ENCODE assay signal across 23 mouse cellular contexts in genomic region chr14:31773518-31773917, GRCm38 (mm10). TPM values are rescaled to one million over a fixed set of nuclear protein-coding genes. Genes with fewer than 3 reads are reported as not detected.
DNase-seq lines count a peak whose midpoint lies in the region; ATAC-seq and TF ChIP-seq lines count a peak whose summit lies in the region.
"Had no signal": no experiment of that assay in that cellular context is flagged by ENCODE, and none has a peak within 500 bp of the region (broad histone marks: within the 10 kb centered on the region; RNA-seq: fewer than 3 reads in every experiment).

No protein-coding gene starts in this region.

- intact Hi-C loops in gastrocnemius, adult 2 months (cut with DNase I): no loop called here

- no peak for DNase-seq in cerebellum, adult 2 months
- no peak for DNase-seq in cerebellum, adult 18-20 months
- no peak for DNase-seq in gastrocnemius, adult 2 months
- no peak for DNase-seq in gastrocnemius, postnatal 4 days (ENCODE audit: low spot score in 2 of 2)
- no peak for DNase-seq in MEL (ENCODE audit: low read depth, low spot score)
- DNase-seq in urinary bladder, postnatal 10 days (ENCODE audit: low spot score): no peak
- DNase-seq: adrenal gland, adult 2 months; adrenal gland, adult 8-10 months; adrenal gland, postnatal 10 days; adrenal gland, postnatal 14 days; adrenal gland, postnatal 25 days; adrenal gland, postnatal 36 days; B cell, adult 2 months; cerebellum, adult 11 months; cerebellum, adult 11-12 months; cerebellum, adult 8-10 months had no signal

- no peaks in the 10 kb centered on the region for H3K27me3 ChIP-seq in cerebellum, adult 2 months (ENCODE audit: control insufficient read depth, insufficient read depth, low read length)
- no peaks in the 10 kb centered on the region for H3K27me3 ChIP-seq in MEL (ENCODE audit: control insufficient read depth in 1 of 2, insufficient read depth in 2 of 2, low read length in 2 of 2)
- no peaks in the 10 kb centered on the region for H3K27me3 ChIP-seq in intestine, postnatal 0 days (replicated peaks; ENCODE audit: control insufficient read depth, insufficient read depth, low read length)
- H3K27me3 ChIP-seq: CH12.LX, Patski had no signal

- no peak overlapping the region for H3K9ac ChIP-seq in MEL (ENCODE audit: control insufficient read depth, low read depth, low read length, poor library complexity, severe bottlenecking)
- H3K9ac ChIP-seq in intestine, postnatal 0 days (ENCODE audit: low read depth, low read length): no peak overlapping the region

- 82% methylated on average over 4 of the region's 4 CpGs for WGBS in cerebellum, adult 2 months
- 74% methylated on average over 4 of the region's 4 CpGs for WGBS in intestine, postnatal 0 days

- TF ChIP-seq CTCF in cerebellum, adult 2 months (IDR thresholded peaks at IDR 0.05; ENCODE audit: borderline replicate concordance, insufficient read depth, low read depth, low read length): no peak
- no peak for TF ChIP-seq CTCF in gastrocnemius, adult 2 months (IDR thresholded peaks at IDR 0.05)
- no peak for TF ChIP-seq CTCF in MEL (IDR thresholded peaks at IDR 0.05 in 2 of 3, conservative IDR thresholded peaks at IDR 0.05 in 1 of 3; ENCODE audit: control insufficient read depth in 1 of 3, insufficient read depth in 1 of 3, low read depth in 2 of 3, low read length in 3 of 3, poor library complexity in 1 of 3, severe bottlenecking in 1 of 3)
- TF ChIP-seq CTCF in intestine, postnatal 0 days (IDR thresholded peaks at IDR 0.05; ENCODE audit: low read depth): no peak

- H3K4me3 ChIP-seq in cerebellum, adult 2 months (replicated peaks; ENCODE audit: insufficient read depth, low read depth, low read length): no peak overlapping the region
- H3K4me3 ChIP-seq in gastrocnemius, adult 2 months: no peak overlapping the region
- H3K4me3 ChIP-seq in MEL (ENCODE audit: control insufficient read depth in 1 of 2, insufficient read depth in 1 of 2, low read depth in 2 of 2, low read length in 2 of 2): no peak overlapping the region
- no peak overlapping the region for H3K4me3 ChIP-seq in intestine, postnatal 0 days (ENCODE audit: low read depth, low read length)

- H3K9me3 ChIP-seq in MEL (replicated peaks; ENCODE audit: insufficient read depth, low read length): no peaks in the 10 kb centered on the region
- no peaks in the 10 kb centered on the region for H3K9me3 ChIP-seq in intestine, postnatal 0 days (ENCODE audit: control insufficient read depth)
- H3K9me3 ChIP-seq: G1E had no signal

- peaks cover 12 to 51% of the 10 kb centered on the region in 2 experiments for H3K36me3 ChIP-seq in MEL (ENCODE audit: control insufficient read depth in 1 of 2, insufficient read depth in 2 of 2, low read length in 2 of 2)
- no peaks in the 10 kb centered on the region for H3K36me3 ChIP-seq in intestine, postnatal 0 days (ENCODE audit: control insufficient read depth, insufficient read depth)

- peaks cover 24% of the 10 kb centered on the region for H3K79me2 ChIP-seq in MEL (ENCODE audit: control insufficient read depth, insufficient read depth, low read length, poor library complexity)

- peak in 1 of 2 experiments; percentile 9; a peak in 1 of 4 replicates for TF ChIP-seq EP300 in MEL (IDR thresholded peaks at IDR 0.05; ENCODE audit: low read depth in 1 of 2, low read length in 2 of 2)

- peaks cover 4% of the 10 kb centered on the region for H3K4me1 ChIP-seq in cerebellum, adult 2 months (ENCODE audit: control insufficient read depth, insufficient read depth, low read length)
- peaks cover 10 to 12% of the 10 kb centered on the region in 2 experiments for H3K4me1 ChIP-seq in MEL (ENCODE audit: control insufficient read depth in 1 of 2, insufficient read depth in 2 of 2, low read length in 2 of 2)
- no peaks in the 10 kb centered on the region for H3K4me1 ChIP-seq in intestine, postnatal 0 days (replicated peaks; ENCODE audit: control insufficient read depth, insufficient read depth, low read length)

- ATAC-seq in megakaryocyte-erythroid progenitor cell, adult 5-6 weeks (replicated peaks; ENCODE audit: low FRiP score, low TSS enrichment, poor library complexity, severe bottlenecking): 0 out of 2 replicates have a peak, but pooled peaks have one; percentile 22
- no peak for ATAC-seq in intestine, postnatal 0 days
- ATAC-seq: activated CD4-positive, CD25-positive, alpha-beta regulatory T cell, adult 4 months; CD4-positive, CD25-positive, alpha-beta regulatory T cell, adult 4 months; Patski had no signal

- H3K4me2 ChIP-seq in intestine, postnatal 0 days (replicated peaks; ENCODE audit: low read depth): no peak overlapping the region

- peak overlapping the region; percentile 11; the same call in 1 of the 2 replicates for H3K27ac ChIP-seq in cerebellum, adult 2 months (ENCODE audit: insufficient read depth, low read length)
- peak overlapping the region; percentile 10; the same call in 1 of the 2 replicates for H3K27ac ChIP-seq in gastrocnemius, adult 2 months
- no peak overlapping the region for H3K27ac ChIP-seq in MEL (ENCODE audit: control insufficient read depth, low read depth, low read length)
- no peak overlapping the region for H3K27ac ChIP-seq in intestine, postnatal 0 days (ENCODE audit: low read depth, low read length)

- no peak for TF ChIP-seq RAD21 in MEL (IDR thresholded peaks at IDR 0.05; ENCODE audit: low read depth, low read length)

- no peak for TF ChIP-seq POLR2A in cerebellum, adult 2 months (IDR thresholded peaks at IDR 0.05; ENCODE audit: borderline replicate concordance, insufficient read depth, low read length)
- TF ChIP-seq POLR2A in MEL (IDR thresholded peaks at IDR 0.05; ENCODE audit: control insufficient read depth in 1 of 2, insufficient read depth in 1 of 2, low read depth in 1 of 2, low read length in 2 of 2, poor library complexity in 1 of 2): no peak

TF ChIP-seq in MEL, 35 proteins besides CTCF, POLR2A, EP300 and RAD21:
- TF ChIP-seq POLR2AphosphoS2 (IDR thresholded peaks at IDR 0.05; ENCODE audit: low read length): no peak
- 0 out of 2 replicates have a peak, but pooled peaks have one; percentile 25 for TF ChIP-seq MYC (IDR thresholded peaks at IDR 0.05; ENCODE audit: low read depth, low read length)
- no peak for TF ChIP-seq ZMIZ1 (IDR thresholded peaks at IDR 0.05; ENCODE audit: low read depth, low read length)
- TF ChIP-seq BHLHE40 (IDR thresholded peaks at IDR 0.05; ENCODE audit: borderline replicate concordance, low read depth, low read length): peak; percentile 50; the same call in 1 of the 2 replicates
- no peak for TF ChIP-seq TCF12 (IDR thresholded peaks at IDR 0.05; ENCODE audit: low read depth, low read length)
- TF ChIP-seq GATA1 (IDR thresholded peaks at IDR 0.05; ENCODE audit: low read depth, low read length): no peak
- TF ChIP-seq USF2 (IDR thresholded peaks at IDR 0.05; ENCODE audit: borderline replicate concordance in 1 of 2, insufficient read depth in 1 of 2, low read depth in 1 of 2, low read length in 2 of 2): no peak
- no peak for TF ChIP-seq NRF1 (IDR thresholded peaks at IDR 0.05; ENCODE audit: insufficient read depth, low read depth, low read length, poor library complexity, severe bottlenecking)
- TF ChIP-seq ETS1 (IDR thresholded peaks at IDR 0.05; ENCODE audit: low read depth, low read length): peak; percentile 68
- TF ChIP-seq RCOR1 (IDR thresholded peaks at IDR 0.05; ENCODE audit: low read depth, low read length): peak; percentile 57; the same call in 1 of the 2 replicates
- peak; percentile 35; the same call in 1 of the 2 replicates for TF ChIP-seq SIN3A (IDR thresholded peaks at IDR 0.05; ENCODE audit: low read length)

RNA-seq across cellular contexts. Expression of gene Ankrd28, which starts 56.9 kb away (rescaled TPM):
- polyA plus RNA-seq in cerebellum, adult 2 months (2012; rRNA removed): 32.2 and 34.0 TPM in 2 replicates
- 10 to 100 TPM; 41.3 to 51.4 TPM for total RNA-seq in gastrocnemius, adult 2 months (2021)
- 10 to 100 TPM; 45.0 to 51.1 TPM for total RNA-seq in gastrocnemius, postnatal 4 days (2021)
- 32.5 and 33.2 TPM in 2 replicates for total RNA-seq in MEL (2012; rRNA removed)
- 10 to 100 TPM; 38.8 to 41.2 TPM for polyA plus RNA-seq in MEL (2012; ENCODE audit: insufficient read depth in 1 of 2, insufficient read length in 2 of 2, low read depth in 1 of 2, low replicate concordance in 2 of 2, missing spikeins in 1 of 2)
- total RNA-seq in megakaryocyte-erythroid progenitor cell, adult 5-6 weeks (2014; fragmentation: Nextera tagmentation): 37.4 and 46.6 TPM in 2 replicates
- total RNA-seq in megakaryocyte-erythroid progenitor cell, adult 5-6 weeks (2017): 27.0 and 42.7 TPM in 2 replicates
- polyA plus RNA-seq in intestine, postnatal 0 days (2015; fragmentation: Nextera tagmentation; extraction: Ambion mirVana): 3.9 and 4.6 TPM in 2 replicates

Comparison
In these comparisons a context has a peak if more than half of its experiments do, and no peak if none do; other contexts are left out.
1. H3K27ac ChIP-seq: peak in cerebellum, adult 2 months (single experiment) and gastrocnemius, adult 2 months (single experiment); none in MEL (single experiment) and intestine, postnatal 0 days (single experiment).